Mouse (Mus musculus): Measurements from ENCODE around the gene Nanog. TPM values are rescaled to one million over a fixed set of nuclear protein-coding genes. Genes with fewer than 3 reads are reported as not detected.

Gene Nanog
- polyA plus RNA-seq, 1 experiment from 2014 or later = 0.31 TPM

DNA sequence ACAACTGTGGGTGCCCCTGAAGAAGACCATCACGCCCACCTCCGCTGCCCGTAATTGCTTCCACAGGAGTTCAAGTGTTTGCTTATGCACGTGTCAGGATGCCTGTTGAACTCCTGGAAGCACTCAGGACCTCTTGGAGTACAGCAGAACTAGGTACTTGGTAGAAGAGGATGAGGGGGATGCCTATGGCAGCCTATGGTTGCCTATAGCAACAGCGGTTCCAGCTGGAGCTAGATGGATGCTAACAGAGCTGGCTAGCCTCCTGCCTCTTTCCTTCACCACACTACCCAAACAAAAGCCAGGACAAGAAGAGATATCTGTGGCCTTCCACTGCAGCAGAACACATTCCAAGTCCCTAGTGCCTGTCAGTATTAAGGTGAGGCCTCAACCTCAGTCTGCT is 39.6 kb upstream of the Nanog start:
- H3K4me2 ChIP-seq (ENCODE audit: low read depth, low read length, severe bottlenecking) = no peak overlapping the region
- peaks cover 2% of the 10 kb centered on the region; the same call in 1 of the 2 replicates for H3K27me3 ChIP-seq (ENCODE audit: control insufficient read depth, insufficient read depth, low read length)
- no peak for ATAC-seq (replicated peaks; ENCODE audit: low FRiP score)
- no peak overlapping the region for H3K4me3 ChIP-seq (ENCODE audit: low read depth, low read length)
- H3K36me3 ChIP-seq (ENCODE audit: control insufficient read depth, insufficient read depth, low read length) = no peaks in the 10 kb centered on the region
- peaks cover 2% of the 10 kb centered on the region; the same call in 1 of the 2 replicates for H3K4me1 ChIP-seq (replicated peaks; ENCODE audit: control insufficient read depth, insufficient read depth, low read length)
- no peak overlapping the region for H3K27ac ChIP-seq (ENCODE audit: low read depth, low read length)
- no peaks in the 10 kb centered on the region for H3K9me3 ChIP-seq (ENCODE audit: control insufficient read depth, low read length)
- no peak for DNase-seq (ENCODE audit: low spot score)
- 79% methylated on average over 5 of the region's 5 CpGs for WGBS
- H3K9ac ChIP-seq (ENCODE audit: low read length) = no peak overlapping the region

DNA sequence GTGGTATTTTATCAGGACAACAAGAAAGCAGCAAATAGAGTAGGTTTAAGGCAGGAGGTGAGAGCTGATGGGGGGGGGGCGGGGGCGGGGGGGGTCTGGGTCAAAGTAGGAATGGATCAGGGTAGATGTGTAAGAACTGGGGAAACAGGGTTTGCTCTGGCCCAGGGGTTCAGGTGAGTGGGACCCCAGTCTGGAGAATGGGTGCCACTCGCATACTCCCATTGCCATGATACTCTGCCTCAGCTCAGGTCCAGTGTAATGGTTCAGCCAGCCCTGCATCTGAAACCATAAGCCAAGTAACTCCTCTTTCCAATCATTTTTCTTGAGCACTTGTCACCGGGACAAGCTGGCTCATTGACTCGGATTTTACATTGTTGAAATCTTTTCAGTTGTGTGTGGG is 38.5 kb upstream of the Nanog start:
- H3K36me3 ChIP-seq (ENCODE audit: control insufficient read depth, insufficient read depth, low read length) = no peaks in the 10 kb centered on the region
- no peak overlapping the region for H3K27ac ChIP-seq (ENCODE audit: low read depth, low read length)
- WGBS = 75% methylated on average over 5 of the region's 5 CpGs
- no peak overlapping the region for H3K4me2 ChIP-seq (ENCODE audit: low read depth, low read length, severe bottlenecking)
- no peak overlapping the region for H3K9ac ChIP-seq (ENCODE audit: low read length)
- no peaks in the 10 kb centered on the region; the same call in 1 of the 2 replicates for H3K4me1 ChIP-seq (replicated peaks; ENCODE audit: control insufficient read depth, insufficient read depth, low read length)
- H3K4me3 ChIP-seq (ENCODE audit: low read depth, low read length) = no peak overlapping the region
- H3K9me3 ChIP-seq (ENCODE audit: control insufficient read depth, low read length) = no peaks in the 10 kb centered on the region
- ATAC-seq (replicated peaks; ENCODE audit: low FRiP score) (peak; percentile 16; the same call in 1 of the 2 replicates), DNase-seq (ENCODE audit: low spot score) (no peak)
- no peaks in the 10 kb centered on the region; the same call in 1 of the 2 replicates for H3K27me3 ChIP-seq (ENCODE audit: control insufficient read depth, insufficient read depth, low read length)

DNA sequence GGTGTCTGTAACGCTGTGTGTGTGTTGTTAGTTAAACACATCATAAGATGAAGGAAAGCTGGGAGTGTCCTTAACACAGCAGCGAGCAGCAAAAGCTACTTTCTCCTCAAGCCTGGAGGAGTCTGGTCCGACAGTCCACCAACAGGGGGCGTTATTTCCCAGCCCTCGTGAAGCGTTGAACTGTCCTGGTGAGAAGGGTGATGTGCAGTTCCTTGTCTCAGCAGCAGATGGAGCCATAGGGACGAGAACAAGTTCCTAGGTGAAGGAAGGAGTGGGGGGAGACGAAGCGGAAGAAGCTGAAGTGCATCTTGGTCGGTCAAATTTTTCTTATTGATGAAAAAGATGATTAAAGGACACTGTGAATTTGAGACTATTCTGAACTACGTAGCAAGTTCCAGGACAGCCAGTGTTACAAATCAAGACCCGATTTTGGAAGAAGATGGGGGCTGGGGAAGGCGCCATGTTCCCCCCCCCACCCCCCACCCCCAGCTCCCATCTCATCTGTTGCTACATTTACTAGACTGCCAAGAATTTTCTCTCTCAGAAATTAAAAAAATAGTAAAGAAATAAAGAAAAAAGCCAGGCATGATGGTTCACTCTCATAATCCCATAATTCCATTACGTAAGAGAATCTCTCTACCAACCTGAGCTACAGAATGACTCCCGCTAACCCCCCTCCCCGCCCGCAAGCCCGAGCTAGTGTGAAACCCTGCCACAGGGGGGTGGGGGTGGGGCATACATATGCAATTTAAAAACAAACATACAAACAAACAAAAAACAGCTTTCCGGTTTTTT is 37.7 kb upstream of the Nanog start:
- Histone ChIP-seq H3K27ac (ENCODE audit: low read depth, low read length) (no peak overlapping the region), H3K9me3 (ENCODE audit: control insufficient read depth, low read length) (no peaks in the 10 kb centered on the region), H3K4me3 (ENCODE audit: low read depth, low read length) (peak overlapping the region; percentile 34), H3K27me3 (ENCODE audit: control insufficient read depth, insufficient read depth, low read length) (no peaks in the 10 kb centered on the region; the same call in 1 of the 2 replicates), H3K4me1 (replicated peaks; ENCODE audit: control insufficient read depth, insufficient read depth, low read length) (no peaks in the 10 kb centered on the region; the same call in 1 of the 2 replicates), H3K36me3 (ENCODE audit: control insufficient read depth, insufficient read depth, low read length) (no peaks in the 10 kb centered on the region), H3K4me2 (ENCODE audit: low read depth, low read length, severe bottlenecking) (peak overlapping the region; percentile 56), H3K9ac (ENCODE audit: low read length) (peak overlapping the region; percentile 48; the same call in 1 of the 2 replicates)
- DNase-seq (ENCODE audit: low spot score) (peak; percentile 98), ATAC-seq (replicated peaks; ENCODE audit: low FRiP score) (peak; percentile 91)
- WGBS = 7% methylated on average over 19 of the region's 19 CpGs

DNA sequence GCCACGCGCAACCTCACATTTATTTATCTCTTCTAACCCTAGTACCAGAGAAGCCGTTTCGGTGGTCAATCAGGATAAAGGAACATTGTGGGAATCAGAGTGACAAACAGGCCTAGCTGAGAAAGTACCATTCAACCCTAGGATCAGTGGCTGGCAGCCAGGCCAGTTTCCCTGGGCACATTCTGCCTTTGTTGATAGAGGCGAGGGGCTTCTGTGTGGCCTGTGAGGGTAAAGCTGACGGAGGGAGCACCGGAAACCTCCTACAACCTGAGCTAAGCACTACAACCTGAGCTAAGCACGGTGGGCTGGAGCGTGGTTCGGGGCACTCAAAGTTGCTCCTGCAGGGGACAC is 37.1 kb upstream of the Nanog start:
- no peaks in the 10 kb centered on the region for H3K9me3 ChIP-seq (ENCODE audit: control insufficient read depth, low read length)
- peak; percentile 42 for ATAC-seq (replicated peaks; ENCODE audit: low FRiP score)
- peak overlapping the region; percentile 56 for H3K4me2 ChIP-seq (ENCODE audit: low read depth, low read length, severe bottlenecking)
- no peaks in the 10 kb centered on the region; the same call in 1 of the 2 replicates for H3K4me1 ChIP-seq (replicated peaks; ENCODE audit: control insufficient read depth, insufficient read depth, low read length)
- 22% methylated on average over 10 of the region's 10 CpGs for WGBS
- peak overlapping the region; percentile 34; the same call in 1 of the 2 replicates for H3K4me3 ChIP-seq (ENCODE audit: low read depth, low read length)
- peak; percentile 63 for DNase-seq (ENCODE audit: low spot score)
- H3K27ac ChIP-seq (ENCODE audit: low read depth, low read length) = no peak overlapping the region
- H3K9ac ChIP-seq (ENCODE audit: low read length) = peak overlapping the region; percentile 48
- no peaks in the 10 kb centered on the region for H3K27me3 ChIP-seq (ENCODE audit: control insufficient read depth, insufficient read depth, low read length)
- H3K36me3 ChIP-seq (ENCODE audit: control insufficient read depth, insufficient read depth, low read length) = no peaks in the 10 kb centered on the region

DNA sequence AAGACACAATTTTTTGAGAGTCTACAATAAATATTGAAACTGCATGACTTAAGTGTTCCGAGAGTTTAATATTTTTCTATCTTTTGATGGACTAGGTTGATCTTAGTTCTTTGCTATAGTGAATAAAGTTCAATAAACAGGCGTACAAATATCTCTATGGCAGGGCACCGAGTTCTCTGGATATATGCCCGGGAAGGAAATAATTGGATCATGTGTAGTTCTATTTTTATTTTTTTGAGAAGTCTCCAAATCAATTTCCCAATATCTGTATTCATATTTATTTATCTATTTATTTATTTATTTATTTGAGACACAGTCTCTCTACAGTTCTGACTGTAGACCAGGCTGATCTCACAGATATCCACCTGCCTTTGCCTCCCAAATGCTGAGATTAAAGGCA is 36.4 kb upstream of the Nanog start:
- Histone ChIP-seq H3K9me3 (ENCODE audit: control insufficient read depth, low read length) (no peaks in the 10 kb centered on the region), H3K4me2 (ENCODE audit: low read depth, low read length, severe bottlenecking) (no peak overlapping the region), H3K4me1 (replicated peaks; ENCODE audit: control insufficient read depth, insufficient read depth, low read length) (no peaks in the 10 kb centered on the region; the same call in 1 of the 2 replicates), H3K4me3 (ENCODE audit: low read depth, low read length) (no peak overlapping the region), H3K27ac (ENCODE audit: low read depth, low read length) (no peak overlapping the region), H3K9ac (ENCODE audit: low read length) (no peak overlapping the region), H3K27me3 (ENCODE audit: control insufficient read depth, insufficient read depth, low read length) (no peaks in the 10 kb centered on the region), H3K36me3 (ENCODE audit: control insufficient read depth, insufficient read depth, low read length) (no peaks in the 10 kb centered on the region)
- ATAC-seq (replicated peaks; ENCODE audit: low FRiP score) = no peak
- 93% methylated on average over 4 of the region's 4 CpGs for WGBS
- DNase-seq (ENCODE audit: low spot score) = no peak

DNA sequence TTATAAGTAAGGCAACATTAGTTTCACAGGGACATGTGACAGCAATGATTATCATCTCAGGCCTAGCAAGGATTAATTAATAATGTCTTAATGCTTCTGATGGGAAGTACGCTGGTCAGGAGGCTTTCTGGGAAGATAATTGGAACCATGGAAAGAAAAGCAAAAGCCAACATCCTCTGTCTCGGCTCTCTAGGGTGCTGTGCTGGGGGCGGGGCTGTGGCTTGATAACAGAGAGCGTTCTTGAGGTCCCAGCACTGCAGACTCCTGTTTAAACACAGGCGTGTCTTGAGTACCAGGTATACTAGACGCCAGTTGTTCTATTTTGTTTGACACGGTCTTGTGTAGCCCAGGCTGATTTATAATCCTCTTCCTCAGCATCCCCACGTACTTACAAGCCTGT is 34.5 kb upstream of the Nanog start:
- 64% methylated on average over 8 of the region's 8 CpGs for WGBS
- H3K27ac ChIP-seq (ENCODE audit: low read depth, low read length) = no peak overlapping the region
- DNase-seq (ENCODE audit: low spot score) (no peak), ATAC-seq (replicated peaks; ENCODE audit: low FRiP score) (no peak)
- H3K9me3 ChIP-seq (ENCODE audit: control insufficient read depth, low read length) = no peaks in the 10 kb centered on the region
- no peak overlapping the region for H3K4me2 ChIP-seq (ENCODE audit: low read depth, low read length, severe bottlenecking)
- H3K27me3 ChIP-seq (ENCODE audit: control insufficient read depth, insufficient read depth, low read length) = no peaks in the 10 kb centered on the region
- H3K4me1 ChIP-seq (replicated peaks; ENCODE audit: control insufficient read depth, insufficient read depth, low read length) = no peaks in the 10 kb centered on the region; the same call in 1 of the 2 replicates
- no peak overlapping the region for H3K9ac ChIP-seq (ENCODE audit: low read length)
- H3K4me3 ChIP-seq (ENCODE audit: low read depth, low read length) = no peak overlapping the region
- no peaks in the 10 kb centered on the region for H3K36me3 ChIP-seq (ENCODE audit: control insufficient read depth, insufficient read depth, low read length)

DNA sequence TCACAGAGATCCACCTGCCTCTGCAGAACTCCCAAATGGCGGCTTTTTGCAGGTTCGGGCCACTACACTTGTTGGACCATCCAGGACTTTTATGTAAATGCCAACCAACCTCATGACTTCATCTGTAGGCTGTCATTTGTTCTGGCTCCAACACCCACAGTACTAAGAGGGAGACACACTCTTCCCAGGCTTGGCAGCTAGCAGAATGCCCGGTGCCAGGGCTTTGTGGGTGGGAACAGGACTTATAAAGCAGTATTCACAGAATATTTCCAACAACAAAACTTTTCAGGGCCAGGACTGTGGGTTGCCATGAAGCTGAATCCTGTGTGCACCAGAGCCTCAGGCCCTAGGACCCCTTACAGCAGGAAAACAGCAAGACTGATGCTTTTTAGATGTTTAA is 24.6 kb upstream of the Nanog start:
- no peaks in the 10 kb centered on the region for H3K4me1 ChIP-seq (replicated peaks; ENCODE audit: control insufficient read depth, insufficient read depth, low read length)
- WGBS = 94% methylated on average over 3 of the region's 3 CpGs
- DNase-seq (ENCODE audit: low spot score) = no peak
- H3K36me3 ChIP-seq (ENCODE audit: control insufficient read depth, insufficient read depth, low read length) = no peaks in the 10 kb centered on the region
- H3K27ac ChIP-seq (ENCODE audit: low read depth, low read length) = no peak overlapping the region
- no peak overlapping the region for H3K9ac ChIP-seq (ENCODE audit: low read length)
- no peaks in the 10 kb centered on the region for H3K9me3 ChIP-seq (ENCODE audit: control insufficient read depth, low read length)
- ATAC-seq (replicated peaks; ENCODE audit: low FRiP score) = no peak
- no peaks in the 10 kb centered on the region for H3K27me3 ChIP-seq (ENCODE audit: control insufficient read depth, insufficient read depth, low read length)
- H3K4me3 ChIP-seq (ENCODE audit: low read depth, low read length) = no peak overlapping the region
- no peak overlapping the region for H3K4me2 ChIP-seq (ENCODE audit: low read depth, low read length, severe bottlenecking)

DNA sequence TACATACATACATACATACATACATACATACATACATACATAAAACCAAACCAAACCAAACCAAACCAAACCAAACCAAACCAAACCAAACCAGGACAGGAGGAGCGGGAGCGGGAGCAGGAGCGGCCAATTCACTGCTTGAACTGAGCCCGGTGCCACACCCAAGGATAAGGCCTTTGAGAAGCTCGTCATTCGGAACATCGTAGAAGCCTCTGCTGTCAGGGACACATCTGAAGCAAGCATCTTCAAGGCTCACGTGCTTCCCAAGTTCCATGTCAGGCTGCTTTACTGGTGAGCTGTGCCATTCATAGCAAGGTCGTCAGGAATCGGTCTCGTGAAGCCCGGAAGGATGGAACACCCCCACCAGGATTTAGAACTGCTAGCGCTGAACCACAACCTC is 20.6 kb upstream of the Nanog start:
- DNase-seq (ENCODE audit: low spot score) = no peak
- 93% methylated on average over 13 of the region's 13 CpGs for WGBS
- Histone ChIP-seq H3K27ac (ENCODE audit: low read depth, low read length) (no peak overlapping the region), H3K27me3 (ENCODE audit: control insufficient read depth, insufficient read depth, low read length) (no peaks in the 10 kb centered on the region), H3K4me3 (ENCODE audit: low read depth, low read length) (no peak overlapping the region), H3K4me2 (ENCODE audit: low read depth, low read length, severe bottlenecking) (no peak overlapping the region), H3K9me3 (ENCODE audit: control insufficient read depth, low read length) (no peaks in the 10 kb centered on the region), H3K36me3 (ENCODE audit: control insufficient read depth, insufficient read depth, low read length) (no peaks in the 10 kb centered on the region), H3K9ac (ENCODE audit: low read length) (no peak overlapping the region), H3K4me1 (replicated peaks; ENCODE audit: control insufficient read depth, insufficient read depth, low read length) (no peaks in the 10 kb centered on the region)
- ATAC-seq (replicated peaks; ENCODE audit: low FRiP score) = no peak
